Mouse (Mus musculus) testis, adult 2 months (tissue): ENCODE data around the gene Optc. TPM values are rescaled to one million over a fixed set of nuclear protein-coding genes. Genes with fewer than 3 reads are reported as not detected.

Experiments
- H3K27ac ChIP-seq: fragments of 200-500 bp; 2 replicates; pipeline ENCODE4 v1.5.1; 2012; ENCODE audit warnings: low read depth, low read length; ENCODE audit not compliant: control insufficient read depth, insufficient read depth
- H3K27me3 ChIP-seq: fragments of 200-500 bp; 2 replicates; pipeline ENCODE4 v1.6.1; 2012; ENCODE audit warnings: mild to moderate bottlenecking, low read length, moderate library complexity; ENCODE audit not compliant: control insufficient read depth, insufficient read depth
- H3K36me3 ChIP-seq: fragments of 200-500 bp; 2 replicates; pipeline ENCODE4 v1.6.1; 2012; ENCODE audit warnings: mild to moderate bottlenecking, low read length; ENCODE audit not compliant: control insufficient read depth, insufficient read depth
- H3K4me1 ChIP-seq: fragments of 200-500 bp; 2 replicates; pipeline ENCODE4 v1.6.1; 2012; ENCODE audit warnings: low read length; ENCODE audit not compliant: control insufficient read depth, insufficient read depth
- H3K4me3 ChIP-seq: fragments of 200-500 bp; 2 replicates; pipeline ENCODE4 v1.5.1; 2012; ENCODE audit warnings: low read depth, mild to moderate bottlenecking, low read length, moderate library complexity, mixed read lengths; ENCODE audit not compliant: control insufficient read depth
- CTCF ChIP-seq: fragments of 200-500 bp; IDR thresholded peaks from 2 replicates; pipeline ENCODE4 v1.5.1; 2012; ENCODE audit warnings: low read depth, mild to moderate bottlenecking, inconsistent platforms, low read length, moderate library complexity; ENCODE audit not compliant: control insufficient read depth, insufficient read depth, insufficient replicate concordance
- POLR2A ChIP-seq: fragments of 200-500 bp; IDR thresholded peaks from 2 replicates; pipeline ENCODE4 v1.6.1; 2012; ENCODE audit warnings: low read depth, mild to moderate bottlenecking, inconsistent platforms, low read length, moderate library complexity; ENCODE audit not compliant: control insufficient read depth
- polyA plus RNA-seq: library from polyadenylated mRNA; depleted of rRNA; stranded (reverse); fragments of >200 nt; gene quantifications from 2 replicates; pipeline ENCODE4 v1.2.3, GENCODE M21; 2012

Gene Optc
- polyA plus RNA-seq, 1 experiment = 0.86 TPM

- Histone ChIP-seq H3K27ac (peak overlapping the region; percentile 23), H3K36me3 (no peaks in the 10 kb centered on the region), H3K4me1 (peaks cover 8% of the 10 kb centered on the region), H3K27me3 (no peaks in the 10 kb centered on the region), H3K4me3 (peak overlapping the region; percentile 33)
- TF ChIP-seq CTCF = no peak
- TF ChIP-seq POLR2A = no peak
These were observed 1.1 kb upstream of the Optc start for GRCm38 (mm10) chr1:133908659-133909575.

DNA sequence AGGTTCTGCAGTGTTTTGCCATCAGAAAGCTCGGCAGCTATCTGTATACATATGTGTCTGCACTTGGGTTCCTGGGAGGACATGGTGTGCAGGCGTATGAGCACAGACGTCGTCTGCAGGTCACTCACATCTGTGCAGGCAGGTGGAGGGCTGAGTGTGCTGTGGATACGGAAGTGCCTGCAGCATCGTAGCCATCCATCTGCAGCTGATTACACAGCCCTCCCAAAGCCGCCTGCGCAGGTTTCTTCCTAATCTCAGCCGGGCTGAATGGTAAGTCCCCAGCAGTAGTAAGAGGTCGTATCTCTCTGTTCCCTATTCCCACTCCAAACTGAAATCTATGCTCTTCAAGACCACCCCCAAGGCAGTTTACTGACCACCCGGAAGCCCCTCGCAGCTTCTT, 1.4 kb downstream of the Optc start:
- Histone ChIP-seq H3K27ac (no peak overlapping the region), H3K4me3 (no peak overlapping the region), H3K27me3 (no peaks in the 10 kb centered on the region), H3K36me3 (no peaks in the 10 kb centered on the region), H3K4me1 (peaks cover 8% of the 10 kb centered on the region)
- TF ChIP-seq CTCF = no peak
- no peak for TF ChIP-seq POLR2A

GRCm38 (mm10) chr1:133900825-133901224, 7.0 kb downstream of the Optc start:
- TF ChIP-seq CTCF (no peak), POLR2A (no peak)
- H3K4me3 ChIP-seq = no peak overlapping the region
- no peaks in the 10 kb centered on the region for H3K36me3 ChIP-seq
- no peaks in the 10 kb centered on the region for H3K4me1 ChIP-seq
- H3K27ac ChIP-seq = no peak overlapping the region
- H3K27me3 ChIP-seq = no peaks in the 10 kb centered on the region

DNA sequence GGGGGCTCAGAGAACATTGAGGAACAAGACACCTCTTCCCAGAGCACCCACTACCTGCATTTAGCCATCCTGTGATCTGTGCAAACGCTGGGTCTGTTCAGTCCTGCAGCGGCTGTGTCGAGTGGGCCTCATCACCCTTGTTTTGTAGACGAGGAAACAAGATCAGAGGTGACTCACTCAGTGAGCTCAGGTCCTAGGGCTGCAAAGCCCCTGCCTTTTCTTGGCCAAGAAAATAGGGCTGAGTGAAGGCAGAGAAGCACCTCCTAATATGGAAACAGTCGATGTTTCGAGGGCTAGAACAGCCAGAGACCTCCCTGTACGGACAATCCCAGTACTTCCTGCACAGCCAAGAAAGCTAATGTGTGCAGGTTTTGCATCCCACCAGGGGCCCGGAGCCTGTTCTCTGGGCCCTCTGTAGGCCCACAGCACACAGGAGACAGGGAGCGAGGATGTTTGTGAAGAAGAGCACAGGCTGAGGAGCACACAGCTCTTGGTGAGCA, 8.7 kb downstream of the Optc start:
- H3K27me3 ChIP-seq = no peaks in the 10 kb centered on the region
- H3K27ac ChIP-seq = peak overlapping the region; percentile 37
- no peaks in the 10 kb centered on the region for H3K4me1 ChIP-seq
- H3K36me3 ChIP-seq = no peaks in the 10 kb centered on the region
- TF ChIP-seq POLR2A (no peak), CTCF (no peak)
- H3K4me3 ChIP-seq = no peak overlapping the region

GRCm38 (mm10) chr1:133897293-133897692, 10.5 kb downstream of the Optc start:
- Histone ChIP-seq H3K27me3 (no peaks in the 10 kb centered on the region), H3K27ac (no peak overlapping the region), H3K36me3 (no peaks in the 10 kb centered on the region), H3K4me1 (no peaks in the 10 kb centered on the region), H3K4me3 (no peak overlapping the region)
- TF ChIP-seq CTCF (no peak), POLR2A (no peak)

- H3K36me3 ChIP-seq = no peaks in the 10 kb centered on the region
- H3K27me3 ChIP-seq = no peaks in the 10 kb centered on the region
- no peak for TF ChIP-seq POLR2A
- TF ChIP-seq CTCF = no peak
- peaks cover 11% of the 10 kb centered on the region for H3K4me1 ChIP-seq
- peak overlapping the region; percentile 62 for H3K27ac ChIP-seq
- H3K4me3 ChIP-seq = no peak overlapping the region
These were observed 16.3 kb downstream of the Optc start for GRCm38 (mm10) chr1:133891489-133891888.

DNA sequence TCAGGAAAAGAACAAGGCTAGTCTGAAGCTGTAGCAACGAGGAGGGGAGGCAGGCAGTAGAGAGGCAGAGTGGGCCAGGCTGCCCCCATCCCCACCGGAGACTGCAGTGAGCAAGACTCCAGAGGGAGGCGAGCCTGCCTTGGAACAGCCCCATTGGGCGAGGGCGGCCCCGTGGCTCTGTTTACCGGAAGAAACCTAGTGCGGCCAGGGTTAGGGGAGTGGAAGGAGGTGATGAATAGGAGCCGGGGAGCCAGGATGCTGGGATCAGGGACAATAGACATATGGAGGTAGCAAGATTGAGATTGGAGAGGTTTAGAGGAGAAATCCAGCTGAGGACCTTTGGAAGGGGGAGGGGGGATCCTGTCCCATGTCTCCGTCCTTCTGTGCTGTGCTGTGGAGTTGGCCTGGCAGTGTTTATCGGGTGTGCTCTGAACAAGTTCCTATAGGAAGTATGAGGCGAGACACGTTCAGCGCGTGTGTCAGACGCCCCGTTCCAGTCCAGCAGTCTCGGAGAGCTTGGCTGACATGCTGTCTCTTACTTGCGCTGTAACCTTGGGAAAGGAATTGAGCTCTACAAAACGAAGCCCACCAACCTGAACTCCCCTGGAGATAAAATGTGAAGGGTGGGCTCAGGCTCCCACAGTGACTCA, 17.7 kb downstream of the Optc start:
- TF ChIP-seq CTCF (no peak), POLR2A (no peak)
- H3K4me3 ChIP-seq = no peak overlapping the region
- H3K36me3 ChIP-seq = no peaks in the 10 kb centered on the region
- no peaks in the 10 kb centered on the region for H3K27me3 ChIP-seq
- H3K4me1 ChIP-seq = peaks cover 11% of the 10 kb centered on the region
- peak overlapping the region; percentile 2; the same call in 1 of the 2 replicates for H3K27ac ChIP-seq
